Mouse (Mus musculus) embryonic facial prominence, embryonic 13.5 days (tissue): ENCODE data around the gene Slc25a13. TPM values are rescaled to one million over a fixed set of nuclear protein-coding genes. Genes with fewer than 3 reads are reported as not detected.

Experiments
- ATAC-seq: fragments of 200-750 bp; cut with Nextera tagmentation; 2 replicates; pipeline ENCODE4 v1.8.0; 2017; ENCODE audit warnings: low read depth; ENCODE audit not compliant: insufficient number of reproducible peaks, insufficient read depth, low FRiP score, low TSS enrichment
- H3K27ac ChIP-seq: fragments of 300-500 bp; sonication (generic); 2 replicates; pipeline ENCODE4 v1.5.1; 2015; ENCODE audit warnings: moderate library complexity, mild to moderate bottlenecking, inconsistent platforms
- H3K27me3 ChIP-seq: fragments of 300-500 bp; sonication (generic); 2 replicates; pipeline ENCODE4 v1.6.1; 2015; ENCODE audit warnings: mild to moderate bottlenecking, inconsistent platforms
- H3K36me3 ChIP-seq: fragments of 300-500 bp; sonication (generic); 2 replicates; pipeline ENCODE4 v1.6.1; 2015; ENCODE audit warnings: mild to moderate bottlenecking, inconsistent platforms
- H3K4me1 ChIP-seq: fragments of 300-500 bp; sonication (generic); 2 replicates; pipeline ENCODE4 v1.6.1; 2015; ENCODE audit warnings: inconsistent platforms
- H3K4me2 ChIP-seq: fragments of 300-500 bp; sonication (generic); 2 replicates; pipeline ENCODE4 v1.6.1; 2015; ENCODE audit warnings: moderate library complexity, mild to moderate bottlenecking, inconsistent platforms
- H3K4me3 ChIP-seq: fragments of 300-500 bp; sonication (generic); 2 replicates; pipeline ENCODE4 v1.5.1; 2015; ENCODE audit warnings: mild to moderate bottlenecking, inconsistent platforms
- H3K9ac ChIP-seq: fragments of 300-500 bp; sonication (generic); 2 replicates; pipeline ENCODE4 v1.6.1; 2015; ENCODE audit warnings: mild to moderate bottlenecking, inconsistent platforms
- H3K9me3 ChIP-seq: fragments of 300-500 bp; sonication (generic); 2 replicates; pipeline ENCODE4 v1.6.1; 2016; ENCODE audit warnings: inconsistent platforms
- WGBS: fragments of 180-500 bp; shearing (Covaris S2); methylation state at CpG from one replicate; pipeline ENCODE4 v1.1.7; 2015; ENCODE audit warnings: mixed read lengths; 5-methylcytosine and 5-hydroxymethylcytosine counted together
- polyA plus RNA-seq: library from polyadenylated mRNA; unstranded; fragments of >200 nt; fragmentation: Nextera tagmentation; extraction: Ambion mirVana; gene quantifications from 2 replicates; pipeline ENCODE4 v1.2.1, GENCODE M21; 2015

Slc25a13 gene
- polyA plus RNA-seq, 1 experiment from 2014 or later, result 20.2 TPM

DNA sequence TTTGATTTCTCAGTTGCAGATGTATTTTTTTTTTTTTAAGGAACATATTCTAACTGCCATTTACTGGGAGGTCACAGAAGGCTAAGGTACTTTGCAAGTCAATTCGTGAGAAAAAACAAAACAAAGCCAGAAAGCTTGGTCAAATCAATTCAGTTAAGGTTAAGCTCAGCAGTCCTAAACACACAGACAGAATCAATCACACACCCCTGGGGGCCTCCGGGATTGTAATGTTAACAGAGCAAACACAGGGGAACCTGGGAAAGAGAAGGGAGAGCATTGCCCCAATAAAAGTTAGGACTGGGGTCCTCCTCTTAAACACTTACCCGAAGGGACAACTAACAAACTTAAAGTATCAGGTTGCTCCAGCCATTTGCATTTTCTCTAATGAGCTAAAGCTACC is 147.0 kb downstream of the Slc25a13 start:
- Histone ChIP-seq H3K27ac (no peak overlapping the region), H3K4me3 (no peak overlapping the region), H3K36me3 (no peaks in the 10 kb centered on the region), H3K4me2 (no peak overlapping the region), H3K9ac (no peak overlapping the region), H3K27me3 (no peaks in the 10 kb centered on the region), H3K9me3 (no peaks in the 10 kb centered on the region), H3K4me1 (peaks cover 24% of the 10 kb centered on the region)
- no peak for ATAC-seq
- 10% methylated on average over 3 of the region's 3 CpGs for WGBS

- Histone ChIP-seq H3K27me3 (no peaks in the 10 kb centered on the region), H3K9me3 (no peaks in the 10 kb centered on the region), H3K4me3 (no peak overlapping the region), H3K4me2 (no peak overlapping the region), H3K4me1 (peaks cover 24% of the 10 kb centered on the region), H3K27ac (no peak overlapping the region), H3K9ac (no peak overlapping the region), H3K36me3 (no peaks in the 10 kb centered on the region)
- ATAC-seq, result no peak
- 87% methylated on average over 6 of the region's 6 CpGs for WGBS
Measured at GRCm38 (mm10) chr6:6067201-6067600, 149.8 kb downstream of the Slc25a13 start.

DNA sequence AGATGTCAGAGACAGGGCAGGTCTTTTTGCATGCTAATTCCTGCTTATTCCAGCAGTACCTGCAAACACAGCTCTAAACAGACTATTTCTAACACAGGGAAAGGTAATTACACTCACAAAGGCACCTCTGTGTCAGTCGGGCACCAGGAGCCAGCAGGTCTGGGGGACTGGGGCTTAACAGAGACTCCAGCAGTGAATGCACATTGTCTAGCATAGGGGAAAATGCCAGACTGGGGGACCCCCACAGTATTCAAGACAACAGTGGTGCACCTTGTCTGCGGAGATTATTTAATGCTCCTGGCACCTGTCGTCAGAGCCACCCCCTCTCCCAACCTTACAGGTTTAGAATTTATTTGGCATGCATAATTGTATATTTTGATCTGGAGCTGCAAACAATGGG is 158.4 kb downstream of the Slc25a13 start:
- Histone ChIP-seq H3K9ac (no peak overlapping the region), H3K9me3 (no peaks in the 10 kb centered on the region), H3K36me3 (no peaks in the 10 kb centered on the region), H3K27me3 (no peaks in the 10 kb centered on the region; the same call in 1 of the 2 replicates), H3K4me2 (no peak overlapping the region), H3K27ac (0 out of 2 replicates have a peak overlapping the region, but pooled peaks have one; percentile 5), H3K4me3 (no peak overlapping the region), H3K4me1 (peaks cover 5% of the 10 kb centered on the region)
- WGBS, result 22% methylated on average over 3 of the region's 3 CpGs
- peak; percentile 59 for ATAC-seq

GRCm38 (mm10) chr6:6053946-6054345 is 163.0 kb downstream of the Slc25a13 start:
- Histone ChIP-seq H3K4me3 (no peak overlapping the region), H3K4me2 (no peak overlapping the region), H3K27me3 (no peaks in the 10 kb centered on the region; the same call in 1 of the 2 replicates), H3K4me1 (peaks cover 8% of the 10 kb centered on the region), H3K36me3 (no peaks in the 10 kb centered on the region), H3K9ac (no peak overlapping the region), H3K9me3 (no peaks in the 10 kb centered on the region), H3K27ac (no peak overlapping the region)
- no peak for ATAC-seq
- WGBS, result 51% methylated on average over 3 of the region's 3 CpGs

DNA sequence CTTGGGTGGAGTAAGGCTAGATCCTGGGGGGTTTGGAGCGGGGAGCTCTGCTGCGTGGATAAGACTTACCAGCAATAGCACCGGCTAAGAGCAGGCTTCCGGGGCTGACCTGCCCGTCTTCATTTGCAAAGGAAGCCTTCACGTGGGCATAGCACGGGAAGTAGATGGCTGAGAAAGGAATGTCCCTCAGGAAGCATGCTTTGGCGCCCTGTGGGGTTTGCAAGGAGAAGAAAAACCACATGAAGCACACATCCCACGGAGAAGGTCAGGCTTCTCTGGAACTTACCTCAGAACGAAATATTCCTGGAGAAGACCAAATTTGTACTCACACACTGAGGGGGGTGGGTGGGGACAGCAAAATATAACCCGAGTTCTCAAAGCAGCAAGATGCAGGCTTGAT is 164.3 kb downstream of the Slc25a13 start:
- ATAC-seq, result no peak
- Histone ChIP-seq H3K4me2 (no peak overlapping the region), H3K9ac (no peak overlapping the region), H3K36me3 (no peaks in the 10 kb centered on the region), H3K27me3 (peaks cover 6% of the 10 kb centered on the region), H3K4me3 (no peak overlapping the region), H3K9me3 (no peaks in the 10 kb centered on the region), H3K27ac (no peak overlapping the region), H3K4me1 (peaks cover 3% of the 10 kb centered on the region; the same call in 1 of the 2 replicates)
- 60% methylated on average over 11 of the region's 11 CpGs for WGBS

GRCm38 (mm10) chr6:6046729-6047424 is 170.1 kb downstream of the Slc25a13 start:
- Histone ChIP-seq H3K4me1 (peaks cover 24% of the 10 kb centered on the region), H3K36me3 (no peaks in the 10 kb centered on the region), H3K9ac (no peak overlapping the region), H3K27ac (no peak overlapping the region), H3K4me2 (no peak overlapping the region), H3K9me3 (no peaks in the 10 kb centered on the region), H3K4me3 (no peak overlapping the region), H3K27me3 (peaks cover 46% of the 10 kb centered on the region)
- ATAC-seq, result no peak
- WGBS, result 74% methylated on average over 12 of the region's 12 CpGs

DNA sequence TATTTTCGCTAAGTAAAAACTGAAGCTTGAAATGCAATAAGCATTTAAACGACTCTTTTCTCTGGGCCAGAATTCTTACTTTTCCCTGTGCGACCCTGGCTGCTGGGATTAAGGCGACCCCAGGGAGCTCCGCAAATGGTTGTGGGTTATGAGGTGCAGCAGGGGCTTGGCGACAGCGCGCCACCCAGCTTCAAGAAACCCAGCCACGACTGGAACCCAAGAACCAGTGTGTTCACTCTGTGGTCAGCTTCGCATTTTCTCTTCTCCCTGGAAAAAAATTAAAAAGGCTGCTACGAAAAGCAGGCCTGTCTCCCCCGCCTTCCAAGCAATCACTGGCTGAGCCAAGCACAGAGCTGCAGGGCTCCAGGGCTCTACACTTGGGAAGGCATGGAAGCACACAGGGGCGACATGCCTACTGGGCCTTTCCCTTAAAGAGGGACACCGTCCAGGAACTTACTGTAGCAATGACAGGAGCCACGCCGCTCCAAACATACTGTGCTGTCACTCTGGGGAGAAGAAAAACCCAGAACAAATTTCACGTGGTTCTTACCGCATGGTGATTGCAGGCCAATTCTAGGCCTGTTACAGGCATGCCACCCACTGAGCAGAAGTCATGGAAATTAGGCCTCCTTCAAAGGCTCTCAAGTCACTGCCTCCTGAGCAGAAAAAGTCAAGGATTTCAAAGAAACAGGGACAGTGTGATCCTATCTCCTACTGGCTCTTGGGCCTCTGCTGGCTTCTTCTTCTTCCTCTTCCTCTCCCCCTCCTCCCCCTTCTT is 178.0 kb downstream of the Slc25a13 start:
- WGBS, result 19% methylated on average over 18 of the region's 18 CpGs

DNA sequence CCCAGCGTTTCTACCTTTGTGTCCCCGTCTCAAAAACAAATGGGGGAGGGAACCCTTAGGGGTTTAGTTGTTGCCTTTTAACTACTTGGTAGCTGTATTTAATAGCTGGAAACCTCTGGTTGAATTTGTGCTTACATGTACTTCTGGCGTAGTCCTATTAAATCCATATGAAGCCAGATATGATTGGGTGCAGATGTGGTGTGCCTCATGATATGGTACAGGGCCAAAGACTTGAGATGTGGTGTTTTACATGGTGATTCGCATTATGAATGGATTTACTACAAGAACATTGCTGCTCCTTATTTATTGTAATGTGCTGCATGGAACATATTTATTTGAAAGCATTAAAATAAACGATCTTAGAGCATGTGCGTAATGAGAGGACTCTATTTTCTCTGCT is 189.3 kb downstream of the Slc25a13 start:
- H3K4me3 ChIP-seq, result no peak overlapping the region
- H3K36me3 ChIP-seq, result no peaks in the 10 kb centered on the region
- H3K9me3 ChIP-seq, result no peaks in the 10 kb centered on the region
- peaks cover 58% of the 10 kb centered on the region for H3K27me3 ChIP-seq
- 31% methylated on average over 6 of the region's 6 CpGs for WGBS
- H3K27ac ChIP-seq, result peak overlapping the region; percentile 12; the same call in 1 of the 2 replicates
- ATAC-seq, result no peak; the same call in 1 of the 2 replicates
- H3K4me2 ChIP-seq, result no peak overlapping the region
- H3K9ac ChIP-seq, result no peak overlapping the region
- H3K4me1 ChIP-seq, result peaks cover 18% of the 10 kb centered on the region

More for the DNA sequence above, 178.0 kb downstream of the Slc25a13 start:
- Histone ChIP-seq H3K9ac (peak overlapping the region; percentile 23; the same call in 1 of the 2 replicates), H3K36me3 (no peaks in the 10 kb centered on the region), H3K27ac (peak overlapping the region; percentile 81), H3K9me3 (no peaks in the 10 kb centered on the region), H3K4me1 (peaks cover 51% of the 10 kb centered on the region), H3K4me2 (peak overlapping the region; percentile 35), H3K4me3 (no peak overlapping the region), H3K27me3 (peaks cover 49% of the 10 kb centered on the region)
- peak; percentile 72 for ATAC-seq

DNA sequence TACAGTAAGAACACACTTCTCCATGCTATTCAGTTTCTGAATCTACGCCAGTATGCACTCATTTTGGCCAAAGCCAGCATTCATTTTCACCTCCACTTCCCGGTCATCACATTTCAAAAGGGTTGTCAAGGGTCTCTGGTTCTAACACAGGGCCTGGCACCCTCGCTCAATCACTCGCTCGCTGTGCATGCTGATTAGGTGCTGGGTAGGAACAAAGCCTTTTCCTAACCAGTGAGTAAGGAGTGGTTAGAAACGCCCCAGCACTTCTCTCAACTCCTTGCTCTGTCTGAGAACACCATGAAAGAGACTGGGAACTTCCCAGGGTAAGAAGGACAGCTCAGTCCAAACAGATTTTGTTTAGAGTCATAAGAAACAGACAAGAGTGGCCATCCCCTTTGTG is 193.0 kb downstream of the Slc25a13 start:
- H3K9me3 ChIP-seq, result no peaks in the 10 kb centered on the region
- whole genome bisulfite sequencing, result 56% methylated on average over 6 of the region's 6 CpGs
- peaks cover 22% of the 10 kb centered on the region for H3K4me1 ChIP-seq
- no peak for ATAC-seq
- no peak overlapping the region for H3K27ac ChIP-seq
- H3K36me3 ChIP-seq, result no peaks in the 10 kb centered on the region
- H3K27me3 ChIP-seq, result peaks cover 53% of the 10 kb centered on the region
- no peak overlapping the region for H3K4me2 ChIP-seq
- no peak overlapping the region for H3K4me3 ChIP-seq
- no peak overlapping the region for H3K9ac ChIP-seq

- H3K4me2 ChIP-seq, result no peak overlapping the region; the same call in 1 of the 2 replicates
- peaks cover 8% of the 10 kb centered on the region for H3K4me1 ChIP-seq
- 18% methylated on average over 9 of the region's 9 CpGs for WGBS
- no peak overlapping the region for H3K4me3 ChIP-seq
- peaks cover 39% of the 10 kb centered on the region for H3K27me3 ChIP-seq
- H3K9me3 ChIP-seq, result no peaks in the 10 kb centered on the region
- H3K9ac ChIP-seq, result no peak overlapping the region
- ATAC-seq, result no peak
- no peaks in the 10 kb centered on the region for H3K36me3 ChIP-seq
- H3K27ac ChIP-seq, result no peak overlapping the region
Measured at GRCm38 (mm10) chr6:6016931-6017330, 200.0 kb downstream of the Slc25a13 start.

DNA sequence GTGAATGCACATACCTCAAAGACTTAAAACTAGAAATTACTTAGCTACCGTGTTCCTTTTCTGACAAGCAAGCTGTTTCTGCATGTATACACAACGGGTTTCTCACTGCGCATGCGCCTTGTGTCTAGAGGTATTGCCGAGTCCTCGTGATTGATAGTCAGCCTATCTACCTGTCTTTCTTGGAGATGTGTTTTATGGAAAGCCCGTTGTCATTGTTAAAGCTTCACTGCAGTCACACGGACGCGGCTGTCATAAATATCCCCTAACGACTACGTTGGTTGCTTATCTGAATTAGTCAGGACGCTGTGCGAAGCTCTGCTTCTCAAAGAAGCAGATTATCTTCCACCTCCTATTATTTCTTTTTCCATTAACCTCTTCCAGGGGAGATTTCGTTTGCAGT is 201.4 kb downstream of the Slc25a13 start:
- WGBS, result 68% methylated on average over 15 of the region's 15 CpGs
- no peak for ATAC-seq
- Histone ChIP-seq H3K4me1 (peaks cover 8% of the 10 kb centered on the region), H3K27ac (no peak overlapping the region), H3K36me3 (no peaks in the 10 kb centered on the region), H3K27me3 (peaks cover 42% of the 10 kb centered on the region), H3K9me3 (no peaks in the 10 kb centered on the region), H3K4me3 (no peak overlapping the region), H3K9ac (no peak overlapping the region), H3K4me2 (no peak overlapping the region)

DNA sequence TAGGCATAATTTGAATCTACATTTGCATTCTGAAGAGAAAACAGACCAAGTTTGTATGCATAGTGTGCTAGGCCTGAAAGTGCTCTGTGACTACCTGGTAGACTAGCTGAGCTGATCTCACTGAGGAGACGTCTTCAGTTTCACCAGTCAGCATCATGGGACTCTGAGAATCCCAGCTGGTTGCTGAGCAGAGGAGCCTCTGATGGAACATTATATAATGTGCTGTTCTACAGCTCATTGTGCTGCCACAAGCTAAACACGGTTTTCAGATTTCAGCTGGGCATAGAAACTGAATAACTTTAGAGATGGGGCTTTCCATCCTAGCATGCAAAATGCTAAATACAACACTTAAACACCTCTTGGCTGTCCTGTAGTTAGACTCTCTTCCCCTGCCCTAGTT is 205.6 kb downstream of the Slc25a13 start:
- Histone ChIP-seq H3K4me1 (no peaks in the 10 kb centered on the region), H3K27me3 (peaks cover 40% of the 10 kb centered on the region), H3K9me3 (no peaks in the 10 kb centered on the region), H3K36me3 (no peaks in the 10 kb centered on the region), H3K27ac (no peak overlapping the region), H3K9ac (no peak overlapping the region), H3K4me3 (no peak overlapping the region), H3K4me2 (no peak overlapping the region)
- ATAC-seq, result no peak
- WGBS, result 71% methylated on average over 2 of the region's 2 CpGs
